Mouse (Mus musculus) granulocyte monocyte progenitor cell, adult 5-6 weeks (primary cell): ENCODE measurements around the gene Ankrd54. TPM values are rescaled to one million over a fixed set of nuclear protein-coding genes. Genes with fewer than 3 reads are reported as not detected.
A peak's percentile ranks its signal among the peaks of the same experiment; 100 is the strongest.

ENCODE experiments used
- ATAC-seq: replicated peaks from 2 replicates; pipeline ENCODE4 v1.8.0; 2016; ENCODE audit warnings: mild to moderate bottlenecking, moderate TSS enrichment, inconsistent platforms; ENCODE audit not compliant: poor library complexity, severe bottlenecking
- total RNA-seq, 2 experiments: library from RNA; stranded (forward) in 1 of 2; stranded (reverse) in 1 of 2; fragments of 200-712, 200-1000 nt in 1 of 2; fragments of >200 nt in 1 of 2; fragmentation: Nextera tagmentation in 1 of 2; gene quantifications; 2 replicates each; pipeline ENCODE4 v1.2.3; 2014 to 2017

The Ankrd54 gene
- 14.5 and 21.9 TPM in 2 replicates for total RNA-seq (2014; fragmentation: Nextera tagmentation)
- total RNA-seq (2017): 14.0 and 20.8 TPM in 2 replicates

- ATAC-seq: peak; percentile 98
Measured at GRCm38 (mm10) chr15:79062376-79063159, at the start of gene Ankrd54. Gene Ankrd54 (minus strand): TSS chr15:79062893.

GRCm38 (mm10) chr15:79111774-79112173 lies 49.1 kb upstream of the Ankrd54 start:
- ATAC-seq: no peak

GRCm38 (mm10) chr15:79110528-79110927 lies 47.8 kb upstream of the Ankrd54 start:
- no peak for ATAC-seq

GRCm38 (mm10) chr15:79110031-79110430 lies 47.3 kb upstream of the Ankrd54 start:
- ATAC-seq: no peak

GRCm38 (mm10) chr15:79109321-79109934 lies 46.7 kb upstream of the Ankrd54 start:
- ATAC-seq: peak; percentile 39

GRCm38 (mm10) chr15:79108421-79109320 lies 46.0 kb upstream of the Ankrd54 start, which contains the start of gene Micall1:
Gene Micall1 (plus strand): TSS chr15:79108898.
- ATAC-seq: peak; percentile 57

GRCm38 (mm10) chr15:79107966-79108365 lies 45.3 kb upstream of the Ankrd54 start:
- no peak for ATAC-seq

- ATAC-seq: no peak
Measured at GRCm38 (mm10) chr15:79105804-79106203, 43.1 kb upstream of the Ankrd54 start.

- ATAC-seq: no peak
Measured at GRCm38 (mm10) chr15:79103264-79103663, 40.6 kb upstream of the Ankrd54 start.

- ATAC-seq: no peak
Measured at GRCm38 (mm10) chr15:79101531-79101930, 38.8 kb upstream of the Ankrd54 start.

GRCm38 (mm10) chr15:79100391-79100790 lies 37.7 kb upstream of the Ankrd54 start:
- ATAC-seq: no peak

- ATAC-seq: no peak
Measured at GRCm38 (mm10) chr15:79099456-79099855, 36.8 kb upstream of the Ankrd54 start.

- ATAC-seq: no peak; the same call in 1 of the 2 replicates
Measured at GRCm38 (mm10) chr15:79098868-79099267, 36.2 kb upstream of the Ankrd54 start.

- ATAC-seq: no peak
Measured at GRCm38 (mm10) chr15:79098220-79098619, 35.5 kb upstream of the Ankrd54 start.

GRCm38 (mm10) chr15:79097611-79098025 lies 34.9 kb upstream of the Ankrd54 start:
- ATAC-seq: no peak

GRCm38 (mm10) chr15:79097135-79097534 lies 34.4 kb upstream of the Ankrd54 start:
- ATAC-seq: no peak

- no peak for ATAC-seq
Measured at GRCm38 (mm10) chr15:79096556-79096955, 33.9 kb upstream of the Ankrd54 start.

GRCm38 (mm10) chr15:79095483-79095882 lies 32.8 kb upstream of the Ankrd54 start:
- no peak for ATAC-seq

- ATAC-seq: no peak
Measured at GRCm38 (mm10) chr15:79093083-79093839, 30.6 kb upstream of the Ankrd54 start.

GRCm38 (mm10) chr15:79092284-79092683 lies 29.6 kb upstream of the Ankrd54 start:
- no peak for ATAC-seq
